In genomic region chr5:34287838-34288145, GRCm38 (mm10) we compare ENCODE assay signal across 8 mouse cellular contexts. TPM values are rescaled to one million over a fixed set of nuclear protein-coding genes. Genes with fewer than 3 reads are reported as not detected.
DNase-seq lines count a peak whose midpoint lies in the region; ATAC-seq and TF ChIP-seq lines count a peak whose summit lies in the region.

No protein-coding gene starts in this region.

- no peaks in the 10 kb centered on the region for H3K36me3 ChIP-seq in heart, embryonic 13.5 days
- H3K36me3 ChIP-seq in forebrain, embryonic 15.5 days, result no peaks in the 10 kb centered on the region
- no peaks in the 10 kb centered on the region for H3K36me3 ChIP-seq in liver, postnatal 0 days (replicated peaks; ENCODE audit: insufficient read depth, low read length)

- H3K9me3 ChIP-seq in heart, embryonic 13.5 days, result no peaks in the 10 kb centered on the region
- no peaks in the 10 kb centered on the region for H3K9me3 ChIP-seq in forebrain, embryonic 15.5 days
- no peaks in the 10 kb centered on the region for H3K9me3 ChIP-seq in liver, postnatal 0 days (ENCODE audit: low read length)

- ATAC-seq in heart, embryonic 13.5 days (ENCODE audit: extremely low read depth, insufficient number of reproducible peaks, low FRiP score, low TSS enrichment), result no peak
- ATAC-seq in forebrain, embryonic 15.5 days (replicated peaks), result no peak
- ATAC-seq in liver, postnatal 0 days, result no peak

- no peak overlapping the region for H3K27ac ChIP-seq in heart, embryonic 13.5 days (replicated peaks)
- no peak overlapping the region for H3K27ac ChIP-seq in forebrain, embryonic 15.5 days (replicated peaks)
- H3K27ac ChIP-seq in liver, postnatal 0 days (ENCODE audit: low read depth), result no peak overlapping the region

- peak overlapping the region; percentile 74 for H3K4me3 ChIP-seq in heart, embryonic 13.5 days
- H3K4me3 ChIP-seq in forebrain, embryonic 15.5 days, result peak overlapping the region; percentile 79
- peak overlapping the region; percentile 42 for H3K4me3 ChIP-seq in liver, postnatal 0 days (ENCODE audit: low read depth, low read length)

- no peak for TF ChIP-seq CTCF in liver, postnatal 0 days (IDR thresholded peaks at IDR 0.05; ENCODE audit: low read depth)

- peaks cover 25% of the 10 kb centered on the region for H3K4me1 ChIP-seq in heart, embryonic 13.5 days
- peaks cover 22% of the 10 kb centered on the region for H3K4me1 ChIP-seq in forebrain, embryonic 15.5 days
- H3K4me1 ChIP-seq in liver, postnatal 0 days (ENCODE audit: insufficient read depth), result peaks cover 6% of the 10 kb centered on the region

- peaks cover 92% of the 10 kb centered on the region for H3K27me3 ChIP-seq in heart, embryonic 13.5 days (replicated peaks)
- H3K27me3 ChIP-seq in forebrain, embryonic 15.5 days, result peaks cover 28% of the 10 kb centered on the region
- peaks cover 45% of the 10 kb centered on the region for H3K27me3 ChIP-seq in liver, postnatal 0 days (ENCODE audit: insufficient read depth, low read length)

- H3K9ac ChIP-seq in heart, embryonic 13.5 days, result peak overlapping the region; percentile 72
- peak overlapping the region; percentile 73 for H3K9ac ChIP-seq in forebrain, embryonic 15.5 days (replicated peaks)
- H3K9ac ChIP-seq in liver, postnatal 0 days (replicated peaks), result no peak overlapping the region

- 1% methylated on average over 18 of the region's 18 CpGs for WGBS in heart, embryonic 13.5 days
- under 1% methylated on average over 18 of the region's 18 CpGs for WGBS in forebrain, embryonic 15.5 days
- WGBS in liver, postnatal 0 days (ENCODE audit: insufficient replicate concordance), result 2% methylated on average over 18 of the region's 18 CpGs

- no peak for TF ChIP-seq EP300 in liver, postnatal 0 days (IDR thresholded peaks at IDR 0.05; ENCODE audit: low read depth)

- no peak for DNase-seq in heart, adult 8-10 months (ENCODE audit: low spot score)
- peak; percentile 58 for DNase-seq in R1 (ENCODE audit: low read depth, low spot score)
- no peak for DNase-seq in liver, postnatal 0 days
- no peak for DNase-seq in thymus, postnatal 10 days (ENCODE audit: low spot score in 2 of 2)
- no peak for DNase-seq in adrenal gland, postnatal 14 days
- no peak for DNase-seq in urinary bladder, adult 2 months (ENCODE audit: low spot score)

- H3K4me2 ChIP-seq in heart, embryonic 13.5 days, result peak overlapping the region; percentile 98
- H3K4me2 ChIP-seq in forebrain, embryonic 15.5 days (replicated peaks), result peak overlapping the region; percentile 87
- peak overlapping the region; percentile 71 for H3K4me2 ChIP-seq in liver, postnatal 0 days (ENCODE audit: low read depth, low read length)

RNA-seq across cellular contexts. Expression of gene Zfyve28, which starts 0.5 kb away (rescaled TPM):
- polyA plus RNA-seq in heart, embryonic 13.5 days (2015; fragmentation: Nextera tagmentation; extraction: Ambion mirVana), result 0.07 and 0.19 TPM in 2 replicates
- total RNA-seq in heart, adult 8-10 months (2022), result 1 to 10 TPM in 2 of 4 experiments, under 1 TPM in 2; 0.57 to 1.1 (median 1.0) TPM
- 4.7 and 5.3 TPM in 2 replicates for polyA plus RNA-seq in forebrain, embryonic 15.5 days (2015; fragmentation: Nextera tagmentation; extraction: Ambion mirVana)
- polyA plus RNA-seq in liver, postnatal 0 days (2015; fragmentation: Nextera tagmentation; extraction: Ambion mirVana), result 0.02 and 0.14 TPM in 2 replicates
- total RNA-seq in adrenal gland, postnatal 14 days (2021), result 0.44 and 1.6 TPM in 2 replicates
- 3.8 and 4.1 TPM in 2 replicates for polyA plus RNA-seq in urinary bladder, adult 2 months (2012; rRNA removed)

RNA-seq across cellular contexts. Expression of gene Cfap99, which starts 0.6 kb away (rescaled TPM):
- not detected in 2 replicates for polyA plus RNA-seq in heart, embryonic 13.5 days (2015; fragmentation: Nextera tagmentation; extraction: Ambion mirVana)
- not detected for total RNA-seq in heart, adult 8-10 months (2022)
- polyA plus RNA-seq in forebrain, embryonic 15.5 days (2015; fragmentation: Nextera tagmentation; extraction: Ambion mirVana), result 0.09 TPM in 1 of 2 replicates, not detected in the other
- polyA plus RNA-seq in liver, postnatal 0 days (2015; fragmentation: Nextera tagmentation; extraction: Ambion mirVana), result not detected in 2 replicates
- not detected in 2 replicates for total RNA-seq in adrenal gland, postnatal 14 days (2021)
- polyA plus RNA-seq in urinary bladder, adult 2 months (2012; rRNA removed), result 0.07 and 0.28 TPM in 2 replicates

RNA-seq across cellular contexts. Expression of gene Rnf4, which starts 48.3 kb away (rescaled TPM):
- polyA plus RNA-seq in heart, embryonic 13.5 days (2015; fragmentation: Nextera tagmentation; extraction: Ambion mirVana), result 109 and 110 TPM in 2 replicates
- 10 to 100 TPM; 25.3 to 35.7 (median 30.4) TPM for total RNA-seq in heart, adult 8-10 months (2022)
- polyA plus RNA-seq in forebrain, embryonic 15.5 days (2015; fragmentation: Nextera tagmentation; extraction: Ambion mirVana), result 139 and 143 TPM in 2 replicates
- 60.0 and 60.4 TPM in 2 replicates for polyA plus RNA-seq in liver, postnatal 0 days (2015; fragmentation: Nextera tagmentation; extraction: Ambion mirVana)
- 99.3 and 112 TPM in 2 replicates for total RNA-seq in adrenal gland, postnatal 14 days (2021)
- 95.1 and 121 TPM in 2 replicates for polyA plus RNA-seq in urinary bladder, adult 2 months (2012; rRNA removed)
